Mouse (Mus musculus) cerebellum, postnatal 36 days (tissue): ENCODE data around the gene 1700001C19Rik.
A peak's percentile ranks its signal among the peaks of the same experiment; 100 is the strongest.

Experiments
- DNase-seq, 2 experiments: peaks; one replicate each; pipeline ENCODE4 v3.0.0; 2021 to 2022; ENCODE audit warnings: mixed read lengths in 2 of 2

The 1700001C19Rik gene

GRCm38 (mm10) chr17:47368401-47369086 lies 68.6 kb downstream of the 1700001C19Rik start, which contains the start of gene Mrps10:
TSS of gene Mrps10 (plus strand) at chr17:47368887.
- peak; percentile 86 to 89 for DNase-seq
